Mouse (Mus musculus) Patski (cell line): ENCODE measurements at regions not wholly inside any gene's neighbourhood (a gene's known extent, or its start where the extent isn't known, plus 50 kb on each side); places are given as distances from the start of the nearest gene placed in this dataset.

Source experiments
- ATAC-seq: fragments of 100-300 bp; one replicate; pipeline ENCODE4 v1.8.0; 2021
- CTCF ChIA-PET: fragments of 350-600 bp; sonication (Branson Sonifier 250); formaldehyde crosslinking; loops from one replicate; lab custom pipeline; 2022; ENCODE audit warnings: inconsistent platforms; lab: Charles Lee
- POLR2A ChIA-PET: fragments of 350-600 bp; sonication (Branson Sonifier 250); formaldehyde crosslinking; loops from one replicate; lab custom pipeline; 2022; ENCODE audit warnings: antibody characterized with exemption, inconsistent platforms; lab: Charles Lee
- DNase-seq: peaks from one replicate; pipeline ENCODE4 v3.0.0-alpha.2; 2011; ENCODE audit warnings: low read depth, low spot score
- H3K27me3 ChIP-seq: fragments of 371-371 bp; one replicate; pipeline ENCODE4 v1.5.1; 2021
- CTCF ChIP-seq: fragments of 100-300 bp; IDR thresholded peaks from one replicate; pipeline ENCODE4 v1.5.1; 2021
- in situ Hi-C: fragments of 300-500 bp; cut with MboI; formaldehyde crosslinking; loops from 3 replicates; pipeline ENCODE4 v1.11.1; 2018; ENCODE audit warnings: low pct_unique_long_range_greater_than_20kb, mixed read lengths

- DNase-seq (no peak), ATAC-seq (no peak)
- CTCF ChIA-PET = no interaction called here
- in situ Hi-C loops = no loop called here
- no peaks in the 10 kb centered on the region for H3K27me3 ChIP-seq
- no peak for TF ChIP-seq CTCF
- POLR2A ChIA-PET = no interaction called here
Observed at GRCm38 (mm10) chr14:46240896-46241295, 138.3 kb upstream of the Gm15217 start.

GRCm38 (mm10) chr14:46247491-46248484 is 131.4 kb upstream of the Gm15217 start:
- ChIA-PET CTCF (no interaction called here), POLR2A (no interaction called here)
- ATAC-seq (no peak), DNase-seq (no peak)
- H3K27me3 ChIP-seq = no peaks in the 10 kb centered on the region
- in situ Hi-C loops = no loop called here
- no peak for TF ChIP-seq CTCF

GRCm38 (mm10) chr14:46249141-46249540 is 130.1 kb upstream of the Gm15217 start:
- CTCF ChIA-PET = no interaction called here

GRCm38 (mm10) chr14:46255261-46255660 is 124.0 kb upstream of the Gm15217 start:
- in situ Hi-C loops = no loop called here
- ATAC-seq (no peak), DNase-seq (no peak)
- CTCF ChIA-PET = no interaction called here
- TF ChIP-seq CTCF = no peak
- POLR2A ChIA-PET = no interaction called here
- no peaks in the 10 kb centered on the region for H3K27me3 ChIP-seq

More at GRCm38 (mm10) chr14:46249141-46249540, 130.1 kb upstream of the Gm15217 start:
- DNase-seq (no peak), ATAC-seq (no peak)
- POLR2A ChIA-PET = no interaction called here
- in situ Hi-C loops = no loop called here
- no peak for TF ChIP-seq CTCF
- H3K27me3 ChIP-seq = no peaks in the 10 kb centered on the region

- in situ Hi-C loops = no loop called here
- TF ChIP-seq CTCF = no peak
- DNase-seq (no peak), ATAC-seq (no peak)
- ChIA-PET POLR2A (no interaction called here), CTCF (no interaction called here)
- no peaks in the 10 kb centered on the region for H3K27me3 ChIP-seq
Observed at GRCm38 (mm10) chr14:46256336-46256735, 122.9 kb upstream of the Gm15217 start.

GRCm38 (mm10) chr14:46257311-46257710 is 121.9 kb upstream of the Gm15217 start:
- ATAC-seq (no peak), DNase-seq (no peak)
- POLR2A ChIA-PET = no interaction called here
- TF ChIP-seq CTCF = no peak
- CTCF ChIA-PET = no interaction called here
- no peaks in the 10 kb centered on the region for H3K27me3 ChIP-seq
- in situ Hi-C loops = no loop called here

GRCm38 (mm10) chr14:46258551-46258950 is 120.7 kb upstream of the Gm15217 start:
- POLR2A ChIA-PET = no interaction called here
- H3K27me3 ChIP-seq = no peaks in the 10 kb centered on the region
- ATAC-seq (no peak), DNase-seq (no peak)
- no peak for TF ChIP-seq CTCF
- in situ Hi-C loops = no loop called here
- CTCF ChIA-PET = interaction anchor here (1.3 kb wide), 1 partner anchor 250 kb away, joined by 3 read pairs; no protein-coding TSS in a partner anchor

GRCm38 (mm10) chr14:46260291-46260980 is 118.8 kb upstream of the Gm15217 start:
- DNase-seq (no peak), ATAC-seq (no peak)
- TF ChIP-seq CTCF = no peak
- in situ Hi-C loops = no loop called here
- H3K27me3 ChIP-seq = no peaks in the 10 kb centered on the region
- POLR2A ChIA-PET = no interaction called here
- CTCF ChIA-PET = no interaction called here

- H3K27me3 ChIP-seq = no peaks in the 10 kb centered on the region
- TF ChIP-seq CTCF = no peak
- ATAC-seq (no peak), DNase-seq (no peak)
- in situ Hi-C loops = no loop called here
- ChIA-PET CTCF (no interaction called here), POLR2A (no interaction called here)
Observed at GRCm38 (mm10) chr14:46275455-46275854, 103.8 kb upstream of the Gm15217 start.

- ATAC-seq (no peak), DNase-seq (no peak)
- CTCF ChIA-PET = no interaction called here
- POLR2A ChIA-PET = no interaction called here
- H3K27me3 ChIP-seq = no peaks in the 10 kb centered on the region
- no peak for TF ChIP-seq CTCF
- in situ Hi-C loops = no loop called here
Observed at GRCm38 (mm10) chr14:46276926-46277831, 102.0 kb upstream of the Gm15217 start.
